Mouse (Mus musculus) hindbrain, embryonic 12.5 days (tissue): ENCODE data around the gene Csn3. TPM values are rescaled to one million over a fixed set of nuclear protein-coding genes. Genes with fewer than 3 reads are reported as not detected.

Source experiments
- ATAC-seq: fragments of 200-750 bp; cut with Nextera tagmentation; 2 replicates; pipeline ENCODE4 v1.8.0; 2017; ENCODE audit warnings: moderate TSS enrichment; ENCODE audit not compliant: low FRiP score
- H3K27ac ChIP-seq: fragments of 300-500 bp; sonication (generic); 2 replicates; pipeline ENCODE4 v1.5.1; 2016; ENCODE audit warnings: mild to moderate bottlenecking
- H3K27me3 ChIP-seq: fragments of 300-500 bp; sonication (generic); 2 replicates; pipeline ENCODE4 v1.6.1; 2016; ENCODE audit warnings: mild to moderate bottlenecking
- H3K36me3 ChIP-seq: fragments of 300-500 bp; sonication (generic); 2 replicates; pipeline ENCODE4 v1.6.1; 2016; ENCODE audit warnings: mild to moderate bottlenecking
- H3K4me1 ChIP-seq: fragments of 300-500 bp; sonication (generic); 2 replicates; pipeline ENCODE4 v1.6.1; 2016
- H3K4me2 ChIP-seq: fragments of 300-500 bp; sonication (generic); replicated peaks from 2 replicates; pipeline ENCODE4 v1.6.1; 2016; ENCODE audit warnings: mild to moderate bottlenecking
- H3K4me3 ChIP-seq: fragments of 300-500 bp; sonication (generic); 2 replicates; pipeline ENCODE4 v1.5.1; 2016; ENCODE audit warnings: mild to moderate bottlenecking
- H3K9ac ChIP-seq: fragments of 300-500 bp; sonication (generic); 2 replicates; pipeline ENCODE4 v1.6.1; 2016; ENCODE audit warnings: mild to moderate bottlenecking, moderate library complexity
- H3K9me3 ChIP-seq: fragments of 300-500 bp; sonication (generic); replicated peaks from 2 replicates; pipeline ENCODE4 v1.6.1; 2016; ENCODE audit warnings: mild to moderate bottlenecking
- WGBS: fragments of 180-500 bp; shearing (Covaris S2); methylation state at CpG from one replicate; pipeline ENCODE4 v1.1.7; 2016; 5-methylcytosine and 5-hydroxymethylcytosine counted together
- polyA plus RNA-seq: library from polyadenylated mRNA; unstranded; fragments of >200 nt; fragmentation: Nextera tagmentation; extraction: Ambion mirVana; gene quantifications from 2 replicates; pipeline ENCODE4 v1.2.1, GENCODE M21; 2016

The Csn3 gene
- not detected in 2 replicates for polyA plus RNA-seq

- Histone ChIP-seq H3K4me2 (no peak within 1 kb of the TSS), H3K27ac (no peak within 1 kb of the TSS), H3K36me3 (no peaks in the 10 kb centered on the region), H3K4me3 (no peak within 1 kb of the TSS), H3K9ac (no peak within 1 kb of the TSS), H3K27me3 (no peaks in the 10 kb centered on the region), H3K9me3 (no peaks in the 10 kb centered on the region), H3K4me1 (no peaks in the 10 kb centered on the region)
- WGBS = 32% methylated on average over 5 of the region's 5 CpGs
- ATAC-seq = no peak
Measured at GRCm38 (mm10) chr5:87925372-87925771, at the start of gene Csn3. Gene Csn3, plus strand, starts transcription at chr5:87925579.

- ATAC-seq = no peak
- H3K9me3 ChIP-seq = no peaks in the 10 kb centered on the region
- H3K36me3 ChIP-seq = no peaks in the 10 kb centered on the region
- no peak within 1 kb of the TSS for H3K27ac ChIP-seq
- H3K4me2 ChIP-seq = no peak within 1 kb of the TSS
- H3K9ac ChIP-seq = no peak within 1 kb of the TSS
- H3K27me3 ChIP-seq = no peaks in the 10 kb centered on the region
- no peaks in the 10 kb centered on the region for H3K4me1 ChIP-seq
- WGBS = 82% methylated on average over 1 of the region's 1 CpGs
- no peak within 1 kb of the TSS for H3K4me3 ChIP-seq
Measured at GRCm38 (mm10) chr5:87884729-87885128, 40.6 kb upstream of the Csn3 start, which contains the start of gene Odam. Gene Odam, plus strand, starts transcription at chr5:87885029.

GRCm38 (mm10) chr5:87931603-87932002 is 6.2 kb downstream of the Csn3 start:
- 39% methylated on average over 1 of the region's 1 CpGs for WGBS
- Histone ChIP-seq H3K36me3 (no peaks in the 10 kb centered on the region), H3K9me3 (no peaks in the 10 kb centered on the region), H3K4me2 (no peak overlapping the region), H3K27me3 (no peaks in the 10 kb centered on the region), H3K4me1 (no peaks in the 10 kb centered on the region), H3K4me3 (no peak overlapping the region), H3K9ac (no peak overlapping the region), H3K27ac (no peak overlapping the region)
- no peak for ATAC-seq

GRCm38 (mm10) chr5:87940752-87941151 is 15.4 kb downstream of the Csn3 start:
- H3K4me2 ChIP-seq = no peak overlapping the region
- 53% methylated on average over 3 of the region's 3 CpGs for WGBS
- H3K9me3 ChIP-seq = no peaks in the 10 kb centered on the region
- no peaks in the 10 kb centered on the region for H3K27me3 ChIP-seq
- H3K27ac ChIP-seq = no peak overlapping the region
- no peaks in the 10 kb centered on the region for H3K4me1 ChIP-seq
- no peak overlapping the region for H3K9ac ChIP-seq
- no peak overlapping the region for H3K4me3 ChIP-seq
- no peaks in the 10 kb centered on the region for H3K36me3 ChIP-seq
- no peak for ATAC-seq

- Histone ChIP-seq H3K9ac (no peak overlapping the region), H3K27me3 (no peaks in the 10 kb centered on the region), H3K27ac (no peak overlapping the region), H3K4me1 (no peaks in the 10 kb centered on the region), H3K9me3 (no peaks in the 10 kb centered on the region), H3K4me2 (no peak overlapping the region), H3K4me3 (no peak overlapping the region), H3K36me3 (no peaks in the 10 kb centered on the region)
- ATAC-seq = no peak
Measured at GRCm38 (mm10) chr5:87942515-87942914, 17.1 kb downstream of the Csn3 start.

GRCm38 (mm10) chr5:87951836-87952235 is 26.5 kb downstream of the Csn3 start:
- no peak overlapping the region for H3K9ac ChIP-seq
- H3K27me3 ChIP-seq = no peaks in the 10 kb centered on the region
- H3K9me3 ChIP-seq = no peaks in the 10 kb centered on the region
- no peak overlapping the region for H3K27ac ChIP-seq
- H3K4me3 ChIP-seq = no peak overlapping the region
- H3K4me1 ChIP-seq = no peaks in the 10 kb centered on the region
- no peak overlapping the region for H3K4me2 ChIP-seq
- no peaks in the 10 kb centered on the region for H3K36me3 ChIP-seq
- ATAC-seq = no peak

- no peak for ATAC-seq
- H3K36me3 ChIP-seq = no peaks in the 10 kb centered on the region
- H3K9me3 ChIP-seq = no peaks in the 10 kb centered on the region
- no peaks in the 10 kb centered on the region for H3K4me1 ChIP-seq
- 58% methylated on average over 2 of the region's 2 CpGs for WGBS
- no peaks in the 10 kb centered on the region for H3K27me3 ChIP-seq
- H3K4me3 ChIP-seq = no peak within 1 kb of the TSS
- no peak within 1 kb of the TSS for H3K4me2 ChIP-seq
- no peak within 1 kb of the TSS for H3K27ac ChIP-seq
- no peak within 1 kb of the TSS for H3K9ac ChIP-seq
Measured at GRCm38 (mm10) chr5:87969201-87969600, 43.8 kb downstream of the Csn3 start, which contains the start of the genes 2310003L06Rik and Gm28434. Gene 2310003L06Rik, plus strand, starts transcription at chr5:87969459. Gene Gm28434, plus strand, starts transcription at chr5:87969517.

- ATAC-seq = no peak
- Histone ChIP-seq H3K4me3 (no peak within 1 kb of the TSS), H3K9me3 (no peaks in the 10 kb centered on the region), H3K4me2 (no peak within 1 kb of the TSS), H3K9ac (no peak within 1 kb of the TSS), H3K4me1 (no peaks in the 10 kb centered on the region), H3K27ac (no peak within 1 kb of the TSS), H3K36me3 (no peaks in the 10 kb centered on the region), H3K27me3 (no peaks in the 10 kb centered on the region)
- WGBS = 87% methylated on average over 3 of the region's 3 CpGs
Measured at GRCm38 (mm10) chr5:87979139-87979538, 53.8 kb downstream of the Csn3 start, which contains the start of gene Cabs1. Gene Cabs1, plus strand, starts transcription at chr5:87979439.

Other genes with a start within 250 kb of the Csn3 start
- not detected in 2 replicates for gene Csn2, start 225.9 kb upstream of the Csn3 start, polyA plus RNA-seq
- not detected in 2 replicates for gene Csn1s2a, start 151.0 kb upstream of the Csn3 start, polyA plus RNA-seq
- gene Csn1s2b, start 117.5 kb upstream of the Csn3 start, polyA plus RNA-seq = not detected in 2 replicates
- not detected in 2 replicates for gene Prr27, start 99.9 kb upstream of the Csn3 start, polyA plus RNA-seq
- gene Odam, start 40.5 kb upstream of the Csn3 start, polyA plus RNA-seq = not detected in 2 replicates
- gene 2310003L06Rik, start 43.9 kb downstream of the Csn3 start, polyA plus RNA-seq = not detected in 2 replicates
- not detected in 2 replicates for gene Gm28434, start 43.9 kb downstream of the Csn3 start, polyA plus RNA-seq
- gene Cabs1, start 53.9 kb downstream of the Csn3 start, polyA plus RNA-seq = not detected in 2 replicates
- not detected in 2 replicates for gene Smr3a, start 77.0 kb downstream of the Csn3 start, polyA plus RNA-seq
- gene Smr2, start 161.0 kb downstream of the Csn3 start, polyA plus RNA-seq = not detected in 2 replicates
- not detected in 2 replicates for gene Gm11116, start 186.0 kb downstream of the Csn3 start, polyA plus RNA-seq
- gene Gm11115, start 228.5 kb downstream of the Csn3 start, polyA plus RNA-seq = not detected in 2 replicates